Comparison of ENCODE assay signal across 29 mouse cellular contexts in the genomic region with DNA sequence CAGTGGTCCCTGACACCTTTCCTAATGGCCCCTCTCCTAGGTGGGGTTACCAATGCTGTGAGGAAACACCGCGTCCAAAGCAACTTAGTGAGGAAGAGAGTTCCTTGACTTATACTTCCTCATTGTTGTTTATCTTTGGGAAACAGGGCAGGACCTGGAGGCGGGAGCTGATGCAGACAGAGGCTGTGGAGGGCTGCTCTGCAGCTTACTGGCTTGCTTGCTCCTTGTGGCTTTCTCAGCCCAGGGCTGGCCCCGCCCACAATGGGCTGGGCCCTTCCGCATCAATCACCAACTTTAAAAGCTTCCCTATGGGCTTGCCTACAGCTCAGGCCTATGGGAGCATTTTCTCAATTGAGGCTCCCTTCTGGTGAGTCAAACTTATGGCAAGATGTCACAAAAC. TPM values are rescaled to one million over a fixed set of nuclear protein-coding genes. Genes with fewer than 3 reads are reported as not detected.
DNase-seq lines count a peak whose midpoint lies in the region; ATAC-seq and TF ChIP-seq lines count a peak whose summit lies in the region.
"Had no signal": no experiment of that assay in that cellular context is flagged by ENCODE, and none has a peak within 500 bp of the region (broad histone marks: within the 10 kb centered on the region; RNA-seq: fewer than 3 reads in every experiment).

No protein-coding gene starts in this region.

- TF ChIP-seq CTCF in MEL (IDR thresholded peaks at IDR 0.05 in 2 of 3, conservative IDR thresholded peaks at IDR 0.05 in 1 of 3; ENCODE audit: control insufficient read depth in 1 of 3, insufficient read depth in 1 of 3, low read depth in 2 of 3, low read length in 3 of 3, poor library complexity in 1 of 3, severe bottlenecking in 1 of 3), result no peak

- TF ChIP-seq RAD21 in MEL (IDR thresholded peaks at IDR 0.05; ENCODE audit: low read depth, low read length), result no peak

- peak; percentile 7 for DNase-seq in embryo, embryonic 10.5 days (ENCODE audit: low spot score)
- no peak for DNase-seq in embryo, embryonic 11 days
- DNase-seq in kidney, postnatal 36 days, result peak; percentile 17 to 48
- no peak for DNase-seq in kidney, postnatal 4 days
- DNase-seq in MEL (ENCODE audit: low read depth, low spot score), result peak; percentile 64
- no peak for DNase-seq in gastrocnemius, postnatal 36 days
- DNase-seq in retina, embryonic 14.5 days (ENCODE audit: low spot score), result no peak
- DNase-seq: adrenal gland, postnatal 14 days; cerebellum, adult 11-12 months; cerebellum, postnatal 10 days; gastrocnemius, postnatal 25 days; heart, postnatal 10 days; layer of hippocampus, adult 9-11 months; lung, postnatal 36 days; retina, postnatal 1 day; right cerebral cortex, postnatal 14 days had no signal

- no peak overlapping the region for H3K27ac ChIP-seq in MEL (ENCODE audit: control insufficient read depth, low read depth, low read length)
- no peak overlapping the region for H3K27ac ChIP-seq in intestine, embryonic 16.5 days (ENCODE audit: low read length)
- H3K27ac ChIP-seq: embryonic facial prominence, embryonic 10.5 days; embryonic facial prominence, embryonic 15.5 days; forebrain, embryonic 13.5 days; hindbrain, embryonic 14.5 days; kidney, embryonic 15.5 days; limb, embryonic 10.5 days; limb, embryonic 15.5 days; liver, embryonic 14.5 days; lung, embryonic 15.5 days; midbrain, embryonic 12.5 days; stomach, embryonic 15.5 days had no signal

- peaks cover 0 to 2% of the 10 kb centered on the region in 2 experiments; a peak in 2 of 4 replicates for H3K36me3 ChIP-seq in MEL (ENCODE audit: control insufficient read depth in 1 of 2, insufficient read depth in 2 of 2, low read length in 2 of 2)
- peaks cover 13% of the 10 kb centered on the region for H3K36me3 ChIP-seq in intestine, embryonic 16.5 days (ENCODE audit: control insufficient read depth, insufficient read depth, low read length)
- H3K36me3 ChIP-seq: midbrain, embryonic 12.5 days had no signal

- intact Hi-C loops in gastrocnemius, postnatal 36 days (cut with DNase I), result loop anchor here (5.0 kb wide), 1 partner anchor 147 kb away; the partner anchor contains the start of gene Disp3

- no peak overlapping the region for H3K4me2 ChIP-seq in intestine, embryonic 16.5 days (ENCODE audit: low read depth, low read length)
- H3K4me2 ChIP-seq: embryonic facial prominence, embryonic 15.5 days; forebrain, embryonic 13.5 days; heart, embryonic 11.5 days; hindbrain, embryonic 14.5 days; kidney, embryonic 15.5 days; limb, embryonic 15.5 days; lung, embryonic 15.5 days; midbrain, embryonic 12.5 days; stomach, embryonic 15.5 days had no signal

- TF ChIP-seq EP300 in MEL (IDR thresholded peaks at IDR 0.05; ENCODE audit: low read depth in 1 of 2, low read length in 2 of 2), result no peak

- H3K4me1 ChIP-seq in MEL (ENCODE audit: control insufficient read depth in 1 of 2, insufficient read depth in 2 of 2, low read length in 2 of 2), result peaks cover 0 to 4% of the 10 kb centered on the region in 2 experiments; a peak in 2 of 4 replicates
- no peaks in the 10 kb centered on the region for H3K4me1 ChIP-seq in intestine, embryonic 16.5 days (ENCODE audit: control insufficient read depth, insufficient read depth, low read length)
- H3K4me1 ChIP-seq: embryonic facial prominence, embryonic 15.5 days; kidney, embryonic 15.5 days; limb, embryonic 15.5 days; lung, embryonic 15.5 days; stomach, embryonic 15.5 days had no signal

- no peaks in the 10 kb centered on the region; the same call in 1 of the 2 replicates for H3K79me2 ChIP-seq in MEL (ENCODE audit: control insufficient read depth, insufficient read depth, low read length, poor library complexity)

- no peaks in the 10 kb centered on the region for H3K9me3 ChIP-seq in MEL (replicated peaks; ENCODE audit: insufficient read depth, low read length)
- no peaks in the 10 kb centered on the region for H3K9me3 ChIP-seq in intestine, embryonic 16.5 days (ENCODE audit: control insufficient read depth, low read length)
- H3K9me3 ChIP-seq: embryonic facial prominence, embryonic 10.5 days; embryonic facial prominence, embryonic 15.5 days; forebrain, embryonic 13.5 days; kidney, embryonic 15.5 days; limb, embryonic 10.5 days; limb, embryonic 15.5 days; lung, embryonic 15.5 days; midbrain, embryonic 12.5 days; stomach, embryonic 15.5 days had no signal

- TF ChIP-seq POLR2A in MEL (IDR thresholded peaks at IDR 0.05; ENCODE audit: control insufficient read depth in 1 of 2, insufficient read depth in 1 of 2, low read depth in 1 of 2, low read length in 2 of 2, poor library complexity in 1 of 2), result no peak

- WGBS in intestine, embryonic 16.5 days, result 77% methylated on average over 5 of the region's 5 CpGs

- no peaks in the 10 kb centered on the region for H3K27me3 ChIP-seq in MEL (ENCODE audit: control insufficient read depth in 1 of 2, insufficient read depth in 2 of 2, low read length in 2 of 2)
- no peaks in the 10 kb centered on the region for H3K27me3 ChIP-seq in intestine, embryonic 16.5 days (replicated peaks; ENCODE audit: control insufficient read depth, insufficient read depth, low read length)
- H3K27me3 ChIP-seq: embryonic facial prominence, embryonic 15.5 days; forebrain, embryonic 13.5 days; kidney, embryonic 15.5 days; limb, embryonic 15.5 days; lung, embryonic 15.5 days; stomach, embryonic 15.5 days had no signal

- H3K4me3 ChIP-seq in MEL (ENCODE audit: control insufficient read depth in 1 of 2, insufficient read depth in 1 of 2, low read depth in 2 of 2, low read length in 2 of 2), result no peak overlapping the region
- H3K4me3 ChIP-seq in intestine, embryonic 16.5 days (ENCODE audit: low read length), result no peak overlapping the region
- H3K4me3 ChIP-seq: embryonic facial prominence, embryonic 10.5 days; embryonic facial prominence, embryonic 15.5 days; forebrain, embryonic 13.5 days; kidney, embryonic 15.5 days; limb, embryonic 10.5 days; limb, embryonic 15.5 days; lung, embryonic 15.5 days; midbrain, embryonic 12.5 days; stomach, embryonic 15.5 days had no signal

- peak; percentile 42; the same call in 1 of the 2 replicates for ATAC-seq in intestine, embryonic 16.5 days
- ATAC-seq: forebrain, embryonic 13.5 days had no signal

- no peak overlapping the region for H3K9ac ChIP-seq in MEL (ENCODE audit: control insufficient read depth, low read depth, low read length, poor library complexity, severe bottlenecking)
- H3K9ac ChIP-seq in intestine, embryonic 16.5 days (ENCODE audit: low read depth, low read length), result no peak overlapping the region
- H3K9ac ChIP-seq: embryonic facial prominence, embryonic 15.5 days; forebrain, embryonic 13.5 days; hindbrain, embryonic 14.5 days; kidney, embryonic 15.5 days; limb, embryonic 15.5 days; liver, embryonic 14.5 days; lung, embryonic 15.5 days; midbrain, embryonic 12.5 days; stomach, embryonic 15.5 days had no signal

TF ChIP-seq in MEL, 35 proteins besides CTCF, POLR2A, EP300 and RAD21:
- TF ChIP-seq KAT2A (conservative IDR thresholded peaks at IDR 0.05; ENCODE audit: low read depth, low read length) (no peak), TAL1 (IDR thresholded peaks at IDR 0.05; ENCODE audit: low read length) (peak; percentile 39; the same call in 1 of the 2 replicates), BHLHE40 (IDR thresholded peaks at IDR 0.05; ENCODE audit: borderline replicate concordance, low read depth, low read length) (no peak), MAZ (IDR thresholded peaks at IDR 0.05; ENCODE audit: low read depth, low read length) (no peak)

RNA-seq across cellular contexts. Expression of gene Ubiad1, which starts 10.8 kb away (rescaled TPM):
- 17.1 and 19.4 TPM in 2 replicates for total RNA-seq in MEL (2012; rRNA removed)
- polyA plus RNA-seq in MEL (2012; ENCODE audit: insufficient read depth in 1 of 2, insufficient read length in 2 of 2, low read depth in 1 of 2, low replicate concordance in 2 of 2, missing spikeins in 1 of 2), result 10 to 100 TPM in 1 of 2 experiments, not detected in 1; 24.3 TPM
- 23.6 and 24.6 TPM in 2 replicates for polyA plus RNA-seq in intestine, embryonic 16.5 days (2015; fragmentation: Nextera tagmentation; extraction: Ambion mirVana)
- total RNA-seq in gastrocnemius, postnatal 36 days (2021), result 10 to 100 TPM; 10.7 to 11.6 TPM

RNA-seq across cellular contexts. Expression of gene Mtor, which starts 14.6 kb away (rescaled TPM):
- 23.0 and 23.9 TPM in 2 replicates for total RNA-seq in MEL (2012; rRNA removed)
- 10 to 100 TPM in 1 of 2 experiments, not detected in 1; 35.2 TPM for polyA plus RNA-seq in MEL (2012; ENCODE audit: insufficient read depth in 1 of 2, insufficient read length in 2 of 2, low read depth in 1 of 2, low replicate concordance in 2 of 2, missing spikeins in 1 of 2)
- 9.2 and 10.9 TPM in 2 replicates for polyA plus RNA-seq in intestine, embryonic 16.5 days (2015; fragmentation: Nextera tagmentation; extraction: Ambion mirVana)
- 10 to 100 TPM; 28.6 to 35.8 TPM for total RNA-seq in gastrocnemius, postnatal 36 days (2021)

Comparison
In these comparisons a context has a peak if more than half of its experiments do, and no peak if none do; other contexts are left out.
1. DNase-seq: peak in embryo, embryonic 10.5 days (single experiment), kidney, postnatal 36 days (2 of 2) and MEL (single experiment); none in embryo, embryonic 11 days (single experiment), kidney, postnatal 4 days (0 of 2), gastrocnemius, postnatal 36 days (0 of 2) and retina, embryonic 14.5 days (single experiment).